32 mouse cellular contexts compared by ENCODE assay signal in genomic region chr9:5344090-5344489, GRCm38 (mm10). TPM values are rescaled to one million over a fixed set of nuclear protein-coding genes. Genes with fewer than 3 reads are reported as not detected.
DNase-seq lines count a peak whose midpoint lies in the region; ATAC-seq and TF ChIP-seq lines count a peak whose summit lies in the region.
"Had no signal": no experiment of that assay in that cellular context is flagged by ENCODE, and none has a peak within 500 bp of the region (broad histone marks: within the 10 kb centered on the region; RNA-seq: fewer than 3 reads in every experiment).

No protein-coding gene starts in this region.

- H3K27me3 ChIP-seq in liver, adult 2 months (ENCODE audit: control insufficient read depth, insufficient read depth, low read length): no peaks in the 10 kb centered on the region
- no peaks in the 10 kb centered on the region for H3K27me3 ChIP-seq in limb, embryonic 10.5 days (ENCODE audit: low read depth, poor library complexity, severe bottlenecking)
- no peaks in the 10 kb centered on the region for H3K27me3 ChIP-seq in hindbrain, embryonic 10.5 days (ENCODE audit: insufficient read depth, poor library complexity, severe bottlenecking)
- H3K27me3 ChIP-seq: embryonic facial prominence, embryonic 13.5 days; heart, embryonic 13.5 days; hindbrain, embryonic 13.5 days; limb, embryonic 13.5 days; liver, embryonic 13.5 days; neural tube, embryonic 15.5 days had no signal

- no peak for TF ChIP-seq POLR2A in liver, adult 2 months (IDR thresholded peaks at IDR 0.05; ENCODE audit: extremely low read depth, insufficient read depth, low read length)

- H3K79me2 ChIP-seq in liver, adult 2 months (ENCODE audit: control insufficient read depth, insufficient read depth, low read length): no peaks in the 10 kb centered on the region

- no peaks in the 10 kb centered on the region for H3K9me3 ChIP-seq in limb, embryonic 10.5 days (replicated peaks)
- H3K9me3 ChIP-seq in hindbrain, embryonic 10.5 days: no peaks in the 10 kb centered on the region
- H3K9me3 ChIP-seq: embryonic facial prominence, embryonic 13.5 days; G1E; heart, embryonic 13.5 days; hindbrain, embryonic 13.5 days; liver, embryonic 13.5 days; neural tube, embryonic 15.5 days had no signal

- ATAC-seq in megakaryocyte progenitor cell, adult 5-6 weeks (replicated peaks; ENCODE audit: poor library complexity): peak; percentile 81
- ATAC-seq: forebrain, embryonic 16.5 days; intestine, embryonic 16.5 days; lung, postnatal 0 days had no signal

- H3K4me3 ChIP-seq in gastrocnemius, adult 2 months: no peak overlapping the region
- no peak overlapping the region for H3K4me3 ChIP-seq in liver, adult 2 months (ENCODE audit: insufficient read depth, low read depth, low read length)
- no peak overlapping the region for H3K4me3 ChIP-seq in limb, embryonic 10.5 days
- H3K4me3 ChIP-seq in hindbrain, embryonic 10.5 days: no peak overlapping the region
- H3K4me3 ChIP-seq: embryonic facial prominence, embryonic 13.5 days; erythroblast, embryonic 14.5 days; heart, embryonic 13.5 days; hindbrain, embryonic 13.5 days; limb, embryonic 13.5 days; liver, embryonic 13.5 days; neural tube, embryonic 15.5 days had no signal

- TF ChIP-seq CTCF in gastrocnemius, adult 2 months (IDR thresholded peaks at IDR 0.05): no peak
- TF ChIP-seq CTCF in liver, adult 2 months (IDR thresholded peaks at IDR 0.05; ENCODE audit: low read depth, low read length): no peak

- H3K4me1 ChIP-seq in liver, adult 2 months (ENCODE audit: control insufficient read depth, insufficient read depth, low read length): peaks cover 2% of the 10 kb centered on the region; the same call in 1 of the 2 replicates
- H3K4me1 ChIP-seq in limb, embryonic 10.5 days: no peaks in the 10 kb centered on the region
- H3K4me1 ChIP-seq in hindbrain, embryonic 10.5 days (replicated peaks): no peaks in the 10 kb centered on the region
- H3K4me1 ChIP-seq: embryonic facial prominence, embryonic 13.5 days; hindbrain, embryonic 13.5 days; limb, embryonic 13.5 days; liver, embryonic 13.5 days; neural tube, embryonic 15.5 days had no signal

- peak overlapping the region; percentile 85 for H3K27ac ChIP-seq in gastrocnemius, adult 2 months
- H3K27ac ChIP-seq in liver, adult 2 months (replicated peaks; ENCODE audit: insufficient read depth, low read depth, low read length): no peak overlapping the region
- H3K27ac ChIP-seq in limb, embryonic 10.5 days: no peak overlapping the region
- H3K27ac ChIP-seq in hindbrain, embryonic 10.5 days: no peak overlapping the region
- H3K27ac ChIP-seq: embryonic facial prominence, embryonic 13.5 days; heart, embryonic 13.5 days; hindbrain, embryonic 13.5 days; kidney, postnatal 0 days; limb, embryonic 13.5 days; liver, embryonic 13.5 days; neural tube, embryonic 15.5 days had no signal

- no peak for DNase-seq in gastrocnemius, adult 2 months
- DNase-seq in gastrocnemius, postnatal 36 days: no peak
- DNase-seq in liver, adult 2 months (ENCODE audit: extremely low read depth, low read depth, low spot score): peak; percentile 14
- DNase-seq in liver: no peak
- DNase-seq in limb, embryonic 10.5 days (ENCODE audit: low spot score): no peak
- no peak for DNase-seq in hindbrain, embryonic 10.5 days (ENCODE audit: low spot score)
- DNase-seq: adrenal gland, postnatal 10 days; cerebellum, adult 11 months; cerebellum, adult 9-10 months; cerebellum, postnatal 36 days; gastrocnemius, postnatal 25 days; kidney, adult 8-10 months; layer of hippocampus, adult 9-11 months; liver, embryonic 13.5 days; lung, adult 18-20 months; lung, postnatal 4 days; midbrain, embryonic 14.5 days; right cerebral cortex, adult 18-20 months; thymus, postnatal 14 days had no signal

- intact Hi-C loops in gastrocnemius, adult 2 months (cut with DNase I): no loop called here
- intact Hi-C loops in gastrocnemius, postnatal 36 days (cut with DNase I): no loop called here

- WGBS in liver, adult 2 months: 76% methylated on average over 4 of the region's 4 CpGs
- WGBS in limb, embryonic 10.5 days: 90% methylated on average over 4 of the region's 4 CpGs
- WGBS in hindbrain, embryonic 10.5 days: 89% methylated on average over 4 of the region's 4 CpGs

- H3K36me3 ChIP-seq in liver, adult 2 months (ENCODE audit: control insufficient read depth, insufficient read depth, low read length): no peaks in the 10 kb centered on the region
- no peaks in the 10 kb centered on the region for H3K36me3 ChIP-seq in limb, embryonic 10.5 days
- H3K36me3 ChIP-seq in hindbrain, embryonic 10.5 days: no peaks in the 10 kb centered on the region
- H3K36me3 ChIP-seq: embryonic facial prominence, embryonic 13.5 days; G1E; heart, embryonic 13.5 days; hindbrain, embryonic 13.5 days; limb, embryonic 13.5 days; liver, embryonic 13.5 days; neural tube, embryonic 15.5 days had no signal

- no peak overlapping the region for H3K9ac ChIP-seq in liver, adult 2 months (ENCODE audit: low read depth, low read length)
- H3K9ac ChIP-seq: embryonic facial prominence, embryonic 13.5 days; heart, embryonic 13.5 days; hindbrain, embryonic 13.5 days; limb, embryonic 13.5 days; liver, embryonic 13.5 days; neural tube, embryonic 15.5 days had no signal

RNA-seq across cellular contexts. Expression of gene Casp12, which starts 1.1 kb away (rescaled TPM):
- total RNA-seq in gastrocnemius, adult 2 months (2021): 1 to 10 TPM; 9.1 to 9.4 TPM
- 10 to 100 TPM in 1 of 2 experiments, 1 to 10 TPM in 1; 5.9 to 14.3 TPM for total RNA-seq in gastrocnemius, postnatal 36 days (2021)
- total RNA-seq in liver, adult 2 months (2014; rRNA removed): 2.4 and 2.7 TPM in 2 replicates
- 0.09 and 0.15 TPM in 2 replicates for polyA plus RNA-seq in liver, adult 2 months (2012; rRNA removed)
- 2.4 and 3.4 TPM in 2 replicates for total RNA-seq in megakaryocyte progenitor cell, adult 5-6 weeks (2015)
- total RNA-seq in megakaryocyte progenitor cell, adult 5-6 weeks (2017): 1.2 and 1.9 TPM in 2 replicates
- 0.13 TPM in 1 of 2 replicates, not detected in the other for polyA plus RNA-seq in limb, embryonic 10.5 days (2016; fragmentation: Nextera tagmentation; extraction: Ambion mirVana)
- 0.12 TPM in 1 of 2 replicates, not detected in the other for polyA plus RNA-seq in hindbrain, embryonic 10.5 days (2016; fragmentation: Nextera tagmentation; extraction: Ambion mirVana)
- polyA plus RNA-seq: erythroblast, embryonic 14.5 days; forebrain, embryonic 11.5 days; forebrain, embryonic 16.5 days; G1E had no signal

RNA-seq across cellular contexts. Expression of gene Casp4, which starts 35.5 kb away (rescaled TPM):
- total RNA-seq in gastrocnemius, adult 2 months (2021): 1 to 10 TPM in 1 of 2 experiments, under 1 TPM in 1; 0.59 to 1.7 TPM
- 1 to 10 TPM; 1.3 to 1.8 TPM for total RNA-seq in gastrocnemius, postnatal 36 days (2021)
- 1.7 and 3.2 TPM in 2 replicates for total RNA-seq in liver, adult 2 months (2014; rRNA removed)
- polyA plus RNA-seq in liver, adult 2 months (2012; rRNA removed): 0.20 and 0.64 TPM in 2 replicates
- 34.0 and 34.4 TPM in 2 replicates for total RNA-seq in megakaryocyte progenitor cell, adult 5-6 weeks (2015)
- 16.9 and 22.8 TPM in 2 replicates for total RNA-seq in megakaryocyte progenitor cell, adult 5-6 weeks (2017)
- 0.19 TPM in 1 of 2 replicates, not detected in the other for polyA plus RNA-seq in limb, embryonic 10.5 days (2016; fragmentation: Nextera tagmentation; extraction: Ambion mirVana)
- 0.10 TPM in 1 of 2 replicates, not detected in the other for polyA plus RNA-seq in hindbrain, embryonic 10.5 days (2016; fragmentation: Nextera tagmentation; extraction: Ambion mirVana)
- total RNA-seq: G1E had no signal
- polyA plus RNA-seq: erythroblast, embryonic 14.5 days; forebrain, embryonic 11.5 days; G1E had no signal

RNA-seq across cellular contexts. Expression of gene Casp1, which starts 45.8 kb away (rescaled TPM):
- under 1 TPM; 0.15 to 0.36 TPM for total RNA-seq in gastrocnemius, adult 2 months (2021)
- under 1 TPM; 0.18 to 0.39 TPM for total RNA-seq in gastrocnemius, postnatal 36 days (2021)
- 2.4 and 3.6 TPM in 2 replicates for total RNA-seq in liver, adult 2 months (2014; rRNA removed)
- 0.18 and 0.25 TPM in 2 replicates for polyA plus RNA-seq in liver, adult 2 months (2012; rRNA removed)
- 97.7 and 107 TPM in 2 replicates for total RNA-seq in megakaryocyte progenitor cell, adult 5-6 weeks (2015)
- 69.5 and 78.8 TPM in 2 replicates for total RNA-seq in megakaryocyte progenitor cell, adult 5-6 weeks (2017)
- 0.45 and 0.53 TPM in 2 replicates for polyA plus RNA-seq in limb, embryonic 10.5 days (2016; fragmentation: Nextera tagmentation; extraction: Ambion mirVana)
- polyA plus RNA-seq in hindbrain, embryonic 10.5 days (2016; fragmentation: Nextera tagmentation; extraction: Ambion mirVana): 0.42 and 0.69 TPM in 2 replicates
- total RNA-seq: G1E had no signal
- polyA plus RNA-seq: erythroblast, embryonic 14.5 days; G1E had no signal

Comparison
In these comparisons a context has a peak if more than half of its experiments do, and no peak if none do; other contexts are left out.
1. RNA of gene Casp1, which starts 45.8 kb away (total RNA-seq): 69.5 to 107 TPM in megakaryocyte progenitor cell, adult 5-6 weeks; 2.4 to 3.6 TPM in liver, adult 2 months, 0.18 to 0.39 TPM in gastrocnemius, postnatal 36 days and 0.15 to 0.36 TPM in gastrocnemius, adult 2 months; every median in the first group is over 10 times any median in the second.